Mouse (Mus musculus) intestine, embryonic 16.5 days (tissue): Measurements from ENCODE around the gene Pyroxd2. TPM values are rescaled to one million over a fixed set of nuclear protein-coding genes. Genes with fewer than 3 reads are reported as not detected.

Experiments
- ATAC-seq: fragments of 200-750 bp; cut with Nextera tagmentation; 2 replicates; pipeline ENCODE4 v1.8.0; 2017; ENCODE audit warnings: moderate TSS enrichment, moderate library complexity
- H3K27ac ChIP-seq: fragments of 300-500 bp; sonication (generic); 2 replicates; pipeline ENCODE4 v1.5.1; 2014; ENCODE audit warnings: mild to moderate bottlenecking, low read length
- H3K27me3 ChIP-seq: fragments of 300-500 bp; sonication (generic); replicated peaks from 2 replicates; pipeline ENCODE4 v1.6.1; 2014; ENCODE audit warnings: low read length, control low read depth, mixed read lengths; ENCODE audit not compliant: control insufficient read depth, insufficient read depth
- H3K36me3 ChIP-seq: fragments of 300-500 bp; sonication (generic); 2 replicates; pipeline ENCODE4 v1.6.1; 2014; ENCODE audit warnings: low read length, control low read depth; ENCODE audit not compliant: control insufficient read depth, insufficient read depth
- H3K4me1 ChIP-seq: fragments of 300-500 bp; sonication (generic); 2 replicates; pipeline ENCODE4 v1.6.1; 2014; ENCODE audit warnings: low read length, control low read depth, mixed read lengths; ENCODE audit not compliant: control insufficient read depth, insufficient read depth
- H3K4me2 ChIP-seq: fragments of 300-500 bp; sonication (generic); 2 replicates; pipeline ENCODE4 v1.6.1; 2014; ENCODE audit warnings: low read depth, low read length, control low read depth
- H3K4me3 ChIP-seq: fragments of 300-500 bp; sonication (generic); 2 replicates; pipeline ENCODE4 v1.5.1; 2014; ENCODE audit warnings: mild to moderate bottlenecking, low read length
- H3K9ac ChIP-seq: fragments of 300-500 bp; sonication (generic); 2 replicates; pipeline ENCODE4 v1.6.1; 2014; ENCODE audit warnings: low read depth, low read length
- H3K9me3 ChIP-seq: fragments of 300-500 bp; sonication (generic); 2 replicates; pipeline ENCODE4 v1.6.1; 2016; ENCODE audit warnings: low read length, control low read depth; ENCODE audit not compliant: control insufficient read depth
- WGBS: fragments of 180-500 bp; shearing (Covaris S2); extraction: QIAGEN DNeasy Blood & Tissue Kit; methylation state at CpG from one replicate; pipeline ENCODE4 v1.1.7; 2014; 5-methylcytosine and 5-hydroxymethylcytosine counted together
- polyA plus RNA-seq: library from polyadenylated mRNA; unstranded; fragments of >200 nt; fragmentation: Nextera tagmentation; extraction: Ambion mirVana; gene quantifications from 2 replicates; pipeline ENCODE4 v1.2.1, GENCODE M21; 2015

Pyroxd2 gene
- polyA plus RNA-seq, 1 experiment from 2014 or later = 11.0 TPM

DNA sequence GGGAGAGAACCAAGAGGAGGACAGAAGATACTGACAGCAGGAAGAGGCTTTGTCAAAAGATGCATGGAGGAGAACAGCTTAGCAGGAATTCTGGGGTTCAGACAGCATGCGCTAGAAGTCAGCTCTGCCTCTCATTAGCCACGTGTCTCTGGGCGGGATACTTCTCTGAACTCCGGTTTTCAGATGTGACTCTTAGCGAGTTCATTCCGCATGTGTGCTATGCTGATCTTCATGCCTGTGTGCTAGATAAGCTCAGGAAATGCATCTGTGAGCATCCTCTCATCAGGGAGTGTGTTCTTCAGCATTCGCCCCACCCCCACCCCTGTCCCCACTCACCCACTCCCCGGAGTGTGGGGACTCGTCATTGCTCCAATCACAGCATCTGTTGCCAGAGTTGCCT lies 14.8 kb downstream of the Pyroxd2 start:
- Histone ChIP-seq H3K4me2 (no peak overlapping the region), H3K36me3 (no peaks in the 10 kb centered on the region), H3K27ac (no peak overlapping the region), H3K4me1 (peaks cover 16% of the 10 kb centered on the region), H3K27me3 (no peaks in the 10 kb centered on the region), H3K9me3 (no peaks in the 10 kb centered on the region), H3K4me3 (no peak overlapping the region), H3K9ac (no peak overlapping the region)
- WGBS = 71% methylated on average over 9 of the region's 9 CpGs
- no peak for ATAC-seq

DNA sequence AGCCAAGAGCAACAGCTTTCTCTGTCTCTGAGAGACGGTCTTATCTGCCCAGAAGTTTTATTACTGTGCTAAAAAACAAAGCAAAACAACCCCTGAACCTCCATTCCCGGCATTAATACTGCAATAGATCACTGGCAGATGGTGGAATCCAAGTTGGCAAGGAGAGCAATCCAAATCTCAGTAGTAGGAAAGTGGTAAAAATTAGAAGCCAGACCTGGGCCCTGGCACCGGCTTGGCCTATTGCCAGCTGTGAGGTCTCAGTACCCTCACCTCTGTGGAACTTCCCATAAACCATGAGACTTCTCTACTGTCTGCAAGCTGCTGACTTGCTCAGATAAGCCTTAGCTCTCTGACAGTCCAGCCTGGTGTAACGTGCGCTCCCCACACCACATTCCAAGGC lies 17.6 kb downstream of the Pyroxd2 start:
- Histone ChIP-seq H3K36me3 (no peaks in the 10 kb centered on the region), H3K4me1 (peaks cover 1% of the 10 kb centered on the region; the same call in 1 of the 2 replicates), H3K27ac (no peak overlapping the region), H3K4me3 (no peak overlapping the region), H3K27me3 (no peaks in the 10 kb centered on the region), H3K4me2 (no peak overlapping the region), H3K9me3 (no peaks in the 10 kb centered on the region), H3K9ac (no peak overlapping the region)
- no peak for ATAC-seq
- WGBS = 58% methylated on average over 5 of the region's 5 CpGs

DNA sequence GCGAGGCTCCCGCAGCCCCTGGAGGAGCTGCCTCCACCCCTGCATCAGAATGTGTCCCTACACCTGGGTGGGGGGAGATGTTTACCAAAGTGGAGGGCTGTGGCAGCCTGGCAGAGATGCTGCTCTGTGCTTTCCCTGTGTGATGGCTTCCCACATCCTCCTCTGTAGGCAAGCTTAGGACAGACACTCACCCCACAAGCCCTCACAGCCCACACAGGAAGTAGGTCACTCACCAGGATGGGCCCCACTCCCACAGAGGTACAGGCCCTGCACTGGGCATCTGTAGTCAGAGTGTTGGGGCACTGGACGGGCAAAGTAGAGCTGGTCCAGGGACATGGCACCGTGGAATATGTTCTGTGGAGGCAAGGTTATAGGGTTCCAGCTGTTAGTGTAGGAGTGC lies 25.2 kb downstream of the Pyroxd2 start:
- no peak for ATAC-seq
- H3K27ac ChIP-seq = no peak overlapping the region
- H3K9ac ChIP-seq = no peak overlapping the region
- H3K9me3 ChIP-seq = no peaks in the 10 kb centered on the region
- H3K4me1 ChIP-seq = peaks cover 23% of the 10 kb centered on the region
- no peaks in the 10 kb centered on the region for H3K36me3 ChIP-seq
- 90% methylated on average over 4 of the region's 4 CpGs for WGBS
- H3K27me3 ChIP-seq = no peaks in the 10 kb centered on the region
- no peak overlapping the region for H3K4me3 ChIP-seq
- no peak overlapping the region for H3K4me2 ChIP-seq

DNA sequence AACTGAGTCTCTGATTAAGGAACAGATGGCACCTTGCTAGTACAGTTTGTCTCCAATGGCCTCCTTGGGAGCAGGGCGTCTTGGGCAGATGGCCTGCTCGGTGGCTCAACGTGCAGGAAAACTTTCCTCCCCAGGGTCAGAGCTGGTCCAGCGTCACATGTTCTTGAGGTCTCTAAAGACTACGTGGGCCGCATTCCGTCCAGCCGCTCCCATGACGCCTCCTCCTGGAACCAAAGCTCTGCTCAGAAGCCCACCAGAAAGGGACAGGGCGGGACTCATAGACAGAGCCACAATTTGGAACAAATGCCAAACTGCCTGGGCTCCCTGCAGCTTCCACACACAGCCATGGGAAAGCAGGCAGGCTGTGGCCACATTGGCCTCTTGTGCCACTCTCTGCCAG lies 25.8 kb downstream of the Pyroxd2 start:
- 89% methylated on average over 10 of the region's 10 CpGs for WGBS
- Histone ChIP-seq H3K9ac (no peak overlapping the region), H3K4me3 (no peak overlapping the region), H3K27me3 (no peaks in the 10 kb centered on the region), H3K9me3 (no peaks in the 10 kb centered on the region), H3K4me1 (peaks cover 29% of the 10 kb centered on the region), H3K4me2 (no peak overlapping the region), H3K27ac (no peak overlapping the region), H3K36me3 (no peaks in the 10 kb centered on the region)
- ATAC-seq = no peak

DNA sequence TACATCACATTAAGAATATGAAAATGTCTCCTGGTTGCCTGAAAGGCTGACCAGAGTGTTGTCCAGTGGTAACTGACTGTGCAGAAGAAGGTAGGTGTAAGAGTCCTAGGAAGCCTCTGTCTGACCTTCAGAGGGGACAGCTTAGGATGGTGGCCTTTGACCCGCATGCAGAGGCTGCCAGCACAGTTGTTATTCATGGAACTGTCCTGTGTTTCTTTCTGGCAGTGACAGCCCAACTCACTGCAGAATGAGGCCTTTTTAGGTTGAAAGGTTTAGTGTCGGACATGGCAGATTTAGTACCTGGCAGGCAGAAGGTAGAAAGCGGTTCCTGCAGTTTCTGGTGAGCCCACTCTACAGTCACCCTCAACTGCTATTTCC lies 26.6 kb downstream of the Pyroxd2 start:
- Histone ChIP-seq H3K27me3 (no peaks in the 10 kb centered on the region), H3K4me1 (peaks cover 29% of the 10 kb centered on the region), H3K36me3 (no peaks in the 10 kb centered on the region), H3K4me3 (no peak overlapping the region), H3K27ac (peak overlapping the region; percentile 21; the same call in 1 of the 2 replicates), H3K9ac (no peak overlapping the region), H3K9me3 (no peaks in the 10 kb centered on the region), H3K4me2 (no peak overlapping the region)
- ATAC-seq = no peak
- WGBS = 79% methylated on average over 3 of the region's 3 CpGs

DNA sequence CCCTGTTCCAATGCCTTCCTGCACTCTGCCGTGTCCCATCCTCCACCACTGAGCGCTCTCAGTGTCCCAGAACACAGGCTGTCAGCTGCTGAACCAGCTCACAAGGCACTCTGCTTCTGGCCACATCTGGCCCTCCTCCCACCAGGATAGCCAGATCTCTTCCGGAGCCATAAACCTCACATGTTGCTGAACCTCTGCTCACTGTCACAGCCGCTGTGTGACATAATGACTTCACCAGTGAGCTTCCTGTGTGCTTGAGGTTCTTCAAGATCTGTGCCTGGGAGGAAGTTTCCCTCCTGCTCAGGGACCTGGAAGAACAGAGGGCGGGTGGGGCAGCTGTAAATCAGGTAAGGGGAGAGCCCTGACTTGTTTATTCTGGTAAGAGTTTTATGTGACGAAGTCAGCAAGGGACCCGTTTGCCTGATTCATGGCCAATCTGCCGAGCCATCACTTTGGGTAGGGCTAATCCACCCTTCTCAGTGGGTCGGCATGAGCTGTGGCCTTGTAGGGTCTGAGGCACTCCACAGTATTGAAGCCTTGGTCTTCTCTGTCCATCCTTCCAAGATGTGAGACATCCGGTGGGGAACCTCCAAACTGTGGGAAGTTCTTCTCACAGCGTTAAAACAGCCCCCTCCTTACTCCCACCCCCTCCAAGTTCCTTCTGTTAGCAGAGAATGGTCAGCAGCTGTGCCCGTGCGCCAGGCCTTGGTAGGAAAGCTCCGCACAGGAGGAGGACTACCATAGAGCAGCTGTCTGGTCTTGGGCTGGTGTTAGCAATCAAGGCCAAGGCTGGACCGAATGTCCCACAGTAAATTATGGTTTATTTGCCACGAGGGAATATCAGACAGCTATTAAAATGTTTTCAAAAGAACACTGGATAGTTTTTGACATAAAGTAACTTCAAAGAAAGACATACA lies 27.3 kb downstream of the Pyroxd2 start:
- Histone ChIP-seq H3K4me2 (no peak overlapping the region), H3K9ac (0 out of 2 replicates have a peak overlapping the region, but pooled peaks have one; percentile 2), H3K4me3 (no peak overlapping the region), H3K36me3 (no peaks in the 10 kb centered on the region), H3K9me3 (no peaks in the 10 kb centered on the region), H3K4me1 (peaks cover 29% of the 10 kb centered on the region), H3K27me3 (no peaks in the 10 kb centered on the region), H3K27ac (peak overlapping the region; percentile 45)
- WGBS = 40% methylated on average over 16 of the region's 16 CpGs
- peak; percentile 53 for ATAC-seq

DNA sequence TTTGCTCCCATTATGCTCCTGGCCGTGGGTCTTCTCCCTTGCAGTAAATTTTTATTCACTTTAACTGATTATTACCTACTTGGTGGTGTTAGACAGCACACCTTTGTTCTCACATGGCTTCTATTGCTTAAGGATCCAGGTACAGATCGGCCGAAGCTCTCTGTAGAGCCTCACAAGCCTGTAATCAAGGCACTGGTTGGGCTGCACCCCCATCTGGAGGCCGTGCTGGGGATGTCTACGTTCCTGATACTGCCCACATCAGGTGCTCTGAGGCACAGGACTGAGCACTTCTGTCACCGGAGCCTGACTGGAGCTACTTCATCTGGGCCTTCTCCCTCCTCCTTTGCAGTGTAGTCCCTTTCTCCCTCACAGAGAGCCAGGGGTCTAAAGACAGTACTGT lies 29.3 kb downstream of the Pyroxd2 start:
- H3K4me2 ChIP-seq = no peak overlapping the region
- H3K9me3 ChIP-seq = no peaks in the 10 kb centered on the region
- no peaks in the 10 kb centered on the region for H3K27me3 ChIP-seq
- H3K4me3 ChIP-seq = no peak overlapping the region
- H3K9ac ChIP-seq = no peak overlapping the region
- peaks cover 38% of the 10 kb centered on the region for H3K4me1 ChIP-seq
- WGBS = 64% methylated on average over 6 of the region's 6 CpGs
- ATAC-seq = peak; percentile 45; the same call in 1 of the 2 replicates
- peak overlapping the region; percentile 46 for H3K27ac ChIP-seq
- H3K36me3 ChIP-seq = no peaks in the 10 kb centered on the region

DNA sequence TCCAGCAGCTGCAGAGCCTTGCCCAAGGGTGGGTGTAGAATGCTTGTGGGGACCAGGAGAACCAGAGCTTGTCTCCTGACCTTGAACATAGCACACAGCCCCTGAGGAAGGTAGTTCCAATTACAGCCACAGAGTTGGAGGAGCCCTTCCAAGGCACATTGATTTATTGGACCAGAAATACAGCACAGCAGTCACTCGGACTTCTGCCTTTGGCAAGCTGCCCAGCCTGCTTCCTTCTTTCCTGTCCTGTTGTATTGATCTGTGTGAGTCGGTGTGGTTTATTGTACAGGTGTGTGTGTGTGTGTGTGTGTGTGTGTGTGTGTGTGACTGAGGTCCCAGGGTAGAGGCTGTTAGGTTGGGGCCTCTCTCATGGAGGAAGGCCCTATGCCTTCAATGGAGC lies 30.1 kb downstream of the Pyroxd2 start:
- H3K36me3 ChIP-seq = no peaks in the 10 kb centered on the region
- H3K27ac ChIP-seq = peak overlapping the region; percentile 46; the same call in 1 of the 2 replicates
- no peaks in the 10 kb centered on the region for H3K9me3 ChIP-seq
- no peak overlapping the region for H3K4me3 ChIP-seq
- peak; percentile 83 for ATAC-seq
- no peaks in the 10 kb centered on the region for H3K27me3 ChIP-seq
- WGBS = 6% methylated on average over 2 of the region's 2 CpGs
- H3K4me1 ChIP-seq = peaks cover 38% of the 10 kb centered on the region
- H3K4me2 ChIP-seq = no peak overlapping the region
- H3K9ac ChIP-seq = no peak overlapping the region

DNA sequence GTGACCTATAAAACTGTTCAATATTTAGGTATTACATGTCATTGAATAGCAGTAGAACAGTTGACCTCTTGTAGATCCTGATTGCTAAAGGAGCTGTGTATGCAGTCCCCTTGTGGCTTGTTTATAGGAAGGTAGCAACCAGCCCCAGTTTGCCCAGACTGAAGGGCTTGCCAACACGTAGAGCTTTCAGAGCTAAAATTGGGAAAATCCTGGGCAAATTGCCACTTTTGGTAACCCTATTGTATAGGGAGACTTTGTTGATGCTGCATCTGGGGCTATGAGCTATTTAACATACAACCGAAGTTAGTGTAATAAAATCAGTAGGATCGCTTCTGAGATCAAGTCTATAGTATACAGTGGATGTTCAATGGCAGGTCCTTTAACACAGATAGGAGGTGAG lies 34.5 kb downstream of the Pyroxd2 start:
- no peak overlapping the region for H3K27ac ChIP-seq
- ATAC-seq = no peak
- H3K9ac ChIP-seq = no peak overlapping the region
- H3K4me2 ChIP-seq = no peak overlapping the region
- H3K4me3 ChIP-seq = no peak overlapping the region
- no peaks in the 10 kb centered on the region for H3K36me3 ChIP-seq
- H3K4me1 ChIP-seq = peaks cover 26% of the 10 kb centered on the region
- WGBS = 84% methylated on average over 3 of the region's 3 CpGs
- no peaks in the 10 kb centered on the region for H3K9me3 ChIP-seq
- no peaks in the 10 kb centered on the region for H3K27me3 ChIP-seq
